Mouse (Mus musculus): Measurements from ENCODE around the gene Gm43302.
"Not testable (repeated sequence)": the region's sequence is repeated elsewhere in the genome, so short reads cannot be mapped to it uniquely, and the experiment has no call there.

The Gm43302 gene

DNA sequence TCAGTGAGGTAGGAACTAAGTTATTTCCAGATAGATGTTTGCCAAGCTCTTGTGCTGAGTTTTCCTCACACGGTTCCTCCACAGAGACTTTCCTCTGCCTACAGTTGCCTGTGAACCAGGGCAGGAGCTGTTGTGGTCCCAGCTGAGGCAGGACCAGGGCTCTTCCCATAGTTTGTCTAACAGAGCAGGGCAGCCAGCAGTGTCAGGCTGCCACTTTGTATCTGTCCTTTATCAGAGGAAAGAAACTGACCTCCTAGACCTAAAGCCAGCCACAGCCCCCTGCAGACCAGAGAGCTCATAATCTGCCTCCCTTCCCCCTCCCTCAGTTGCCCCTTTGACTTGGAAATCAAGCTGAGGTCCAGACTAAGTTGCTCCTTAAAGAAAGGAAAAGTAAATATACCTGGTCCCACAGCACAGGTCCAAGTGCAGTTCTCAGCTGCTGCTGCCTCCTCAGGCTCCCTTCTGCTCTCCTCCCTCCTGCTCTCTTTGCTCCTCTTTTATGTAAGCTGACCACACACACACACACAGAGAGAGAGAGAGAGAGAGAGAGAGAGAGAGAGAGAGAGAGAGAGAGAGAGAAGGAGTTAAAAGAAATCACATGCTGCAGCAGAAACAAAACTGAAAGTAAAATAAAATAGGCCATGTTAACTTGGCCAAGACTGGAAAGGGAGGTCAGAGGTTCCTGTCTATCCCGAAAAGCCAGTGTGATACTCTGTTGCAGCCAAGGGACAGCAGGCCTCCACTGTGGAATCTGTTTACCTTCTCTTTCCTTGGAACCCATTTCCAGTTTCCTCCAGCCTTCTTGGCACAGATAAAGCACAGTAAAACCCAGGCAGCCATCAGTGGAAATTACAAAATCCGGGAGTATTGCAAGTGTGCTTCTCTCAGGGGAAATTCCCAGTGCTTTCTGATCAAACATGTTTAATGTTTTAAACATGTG, at the start of gene Gm43302, which contains the start of gene Gbp6:
Gene Gm43302, minus strand, starts transcription at position 470 of the 940 bp plus-strand sequence.
Gene Gbp6, minus strand, starts transcription at position 473 of the 940 bp plus-strand sequence.
- DNase-seq (ENCODE audit: low read depth, low spot score): not testable (repeated sequence)

DNA sequence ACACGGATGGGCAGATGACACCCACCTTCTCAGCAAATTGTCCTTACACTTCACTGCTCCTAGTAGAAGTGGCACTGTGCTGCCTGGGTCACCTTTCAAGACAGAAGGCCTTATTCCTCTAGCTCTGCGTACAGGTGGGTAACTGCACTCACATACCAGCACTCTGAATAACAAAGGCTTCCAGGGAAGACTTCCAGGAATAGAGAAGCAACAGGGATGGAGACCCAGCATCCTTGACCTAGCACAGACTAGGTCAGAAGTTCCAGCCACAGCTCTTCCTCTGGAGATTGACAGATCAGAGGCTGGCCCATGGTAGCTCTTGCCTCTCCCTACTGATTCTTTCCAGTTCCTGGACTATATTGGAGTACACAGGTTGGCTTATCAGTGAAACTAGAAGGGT, 47.8 kb upstream of the Gm43302 start:
- DNase-seq (ENCODE audit: low read depth, low spot score): peak; percentile 65

DNA sequence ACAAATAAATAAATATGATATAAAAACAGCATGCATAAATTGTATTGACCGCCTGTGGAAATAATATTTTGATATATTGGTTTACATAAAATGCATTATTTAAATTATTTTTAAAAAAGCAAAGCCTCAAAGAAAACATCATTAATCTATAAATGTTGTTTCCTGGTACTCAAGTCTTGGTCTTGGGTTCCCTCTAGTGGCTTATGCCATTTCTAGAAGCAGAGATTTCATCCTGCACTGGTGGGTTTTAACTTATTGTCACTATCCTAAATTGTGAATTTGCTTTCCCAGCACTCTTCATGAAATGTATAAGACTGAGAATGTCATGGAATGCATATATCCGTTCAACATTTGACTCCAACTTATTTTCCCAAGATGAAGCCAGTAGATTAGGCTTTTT, 29.0 kb upstream of the Gm43302 start:
- no peak for DNase-seq (ENCODE audit: low read depth, low spot score)

DNA sequence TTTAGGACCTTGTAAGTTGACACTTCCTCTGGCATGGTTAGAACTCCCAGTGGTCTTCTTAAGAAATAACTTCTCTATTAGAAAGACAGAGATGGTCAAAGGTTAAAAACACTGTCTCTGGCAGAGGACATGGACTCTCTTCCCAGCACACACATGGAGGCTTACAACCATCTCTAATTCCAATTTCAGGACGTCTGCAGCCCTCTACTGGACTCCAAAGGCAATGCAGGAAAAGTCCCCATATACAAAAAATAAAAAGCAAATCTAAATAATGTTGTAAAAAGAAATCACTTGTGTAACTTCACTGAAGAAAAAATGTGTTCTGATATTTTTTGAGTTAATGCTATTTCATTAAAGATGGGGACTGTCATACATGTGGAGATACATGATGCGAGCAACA, 17.4 kb upstream of the Gm43302 start:
- peak; percentile 27 for DNase-seq (ENCODE audit: low read depth, low spot score)

DNA sequence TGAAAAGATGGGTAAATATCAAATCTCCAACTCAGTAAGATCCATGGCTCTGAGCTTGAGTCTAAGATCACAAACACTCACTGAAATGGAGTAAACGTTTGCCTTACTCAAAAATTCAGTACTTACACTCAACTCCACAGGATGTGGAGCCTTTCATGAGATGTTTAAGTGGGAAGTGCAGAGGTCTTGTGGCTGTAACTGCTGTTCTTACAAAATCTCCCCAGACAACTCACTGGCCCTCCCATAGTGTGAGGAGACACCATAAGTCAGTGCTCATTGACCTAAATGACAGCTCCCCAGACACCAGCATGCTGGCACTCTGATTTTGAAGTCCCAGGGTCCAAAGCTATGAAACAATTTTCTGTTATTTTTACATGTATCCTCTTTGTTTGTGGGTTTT, 15.7 kb upstream of the Gm43302 start:
- not testable (repeated sequence) for DNase-seq (ENCODE audit: low read depth, low spot score)

DNA sequence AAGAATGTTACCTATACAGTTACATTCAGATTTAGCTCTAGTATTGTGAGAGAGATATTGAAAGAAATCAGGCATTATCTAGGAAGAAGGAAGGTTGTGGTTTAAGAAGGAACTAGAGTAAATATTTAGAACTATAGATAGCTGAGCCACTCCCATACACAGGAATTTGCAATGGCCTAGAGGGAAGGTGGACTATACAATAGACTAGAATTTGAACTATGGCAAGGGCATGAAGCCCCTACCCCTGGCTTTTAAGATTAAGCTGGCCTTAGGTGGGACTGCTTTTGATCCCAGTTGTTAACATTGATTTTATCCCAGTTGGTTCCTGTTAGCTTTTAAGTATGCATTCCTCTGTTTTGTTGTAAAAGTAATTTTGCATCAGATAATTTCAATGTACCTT, 13.5 kb upstream of the Gm43302 start:
- peak; percentile 53 for DNase-seq (ENCODE audit: low read depth, low spot score)

DNA sequence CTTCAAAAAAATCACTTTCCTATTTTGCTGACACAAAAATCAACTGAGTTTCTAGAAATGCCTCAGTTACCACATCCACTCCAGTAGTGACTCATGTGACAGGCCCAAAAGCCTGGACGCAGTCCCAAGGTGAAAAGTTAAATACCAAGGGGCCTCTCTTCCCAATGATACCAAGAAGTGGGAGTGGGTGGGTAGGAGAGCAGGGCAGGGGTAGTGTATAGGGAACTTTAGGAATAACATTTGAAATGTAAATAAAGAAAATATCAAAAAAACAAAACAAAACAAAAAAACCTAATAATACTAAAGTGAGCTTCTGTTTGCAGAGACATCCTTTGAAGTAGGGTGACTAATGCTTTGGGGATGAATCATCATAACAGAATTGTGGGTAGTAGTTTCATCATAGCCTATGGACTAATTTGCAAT, 12.7 kb upstream of the Gm43302 start:
- no peak for DNase-seq (ENCODE audit: low read depth, low spot score)

DNA sequence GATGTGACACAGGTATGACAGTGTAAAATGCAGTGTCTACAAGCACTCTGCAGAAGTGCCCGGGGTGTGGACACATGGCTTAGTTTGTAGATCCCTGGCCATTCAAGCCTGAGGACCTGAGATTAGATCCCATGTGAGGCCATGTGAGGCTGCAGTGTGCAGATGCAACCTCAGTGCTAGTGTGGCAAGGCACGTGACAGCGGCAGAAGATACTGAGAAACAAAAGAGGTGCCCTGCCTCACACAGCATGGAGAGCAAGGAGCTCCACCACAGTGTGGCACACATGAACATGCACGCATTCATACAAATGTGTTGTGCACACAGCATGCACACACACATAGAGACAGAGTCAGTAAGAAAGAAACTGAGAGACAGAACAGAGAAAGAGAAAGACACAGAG, 12.2 kb upstream of the Gm43302 start:
- not testable (repeated sequence) for DNase-seq (ENCODE audit: low read depth, low spot score)

DNA sequence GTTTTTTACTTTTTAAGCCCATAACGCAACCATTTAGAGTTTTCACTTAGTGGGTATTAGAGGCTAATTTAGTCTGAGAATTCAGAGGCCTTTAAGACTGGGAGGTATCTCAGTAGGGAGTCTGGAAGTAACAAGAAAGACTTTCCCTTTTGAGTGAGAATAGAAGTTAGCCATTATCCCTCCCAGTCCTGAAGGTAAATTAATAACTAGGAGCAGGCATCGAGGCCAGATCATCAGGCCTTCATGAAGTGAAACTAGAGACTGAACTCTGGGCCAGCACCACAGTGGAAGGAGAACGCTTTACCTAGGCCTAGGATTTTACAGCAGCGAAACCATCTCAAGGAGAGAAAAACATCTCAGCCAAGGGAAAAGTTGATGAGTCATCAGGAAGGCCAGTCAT, 8.5 kb upstream of the Gm43302 start:
- no peak for DNase-seq (ENCODE audit: low read depth, low spot score)

DNA sequence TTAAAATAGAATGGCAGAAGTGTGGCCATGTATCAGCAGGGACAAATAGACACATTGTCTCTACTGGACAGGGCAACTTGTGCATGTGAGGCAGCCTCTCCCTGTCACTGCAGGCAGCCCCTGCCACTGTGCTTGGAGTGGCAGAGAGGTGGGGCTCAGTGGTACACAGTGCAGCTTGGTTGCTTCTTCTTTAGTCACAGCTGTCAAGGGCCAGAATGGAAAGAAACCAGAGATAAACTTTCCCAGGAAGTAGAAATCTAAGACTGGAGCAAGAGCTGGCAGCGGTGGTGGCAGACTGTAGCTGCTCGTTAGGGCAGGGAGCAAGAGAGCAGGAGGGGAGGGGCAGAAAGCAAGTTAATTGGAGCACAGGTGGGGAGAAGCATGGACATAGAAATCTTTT, 8.0 kb upstream of the Gm43302 start:
- no peak for DNase-seq (ENCODE audit: low read depth, low spot score)

DNA sequence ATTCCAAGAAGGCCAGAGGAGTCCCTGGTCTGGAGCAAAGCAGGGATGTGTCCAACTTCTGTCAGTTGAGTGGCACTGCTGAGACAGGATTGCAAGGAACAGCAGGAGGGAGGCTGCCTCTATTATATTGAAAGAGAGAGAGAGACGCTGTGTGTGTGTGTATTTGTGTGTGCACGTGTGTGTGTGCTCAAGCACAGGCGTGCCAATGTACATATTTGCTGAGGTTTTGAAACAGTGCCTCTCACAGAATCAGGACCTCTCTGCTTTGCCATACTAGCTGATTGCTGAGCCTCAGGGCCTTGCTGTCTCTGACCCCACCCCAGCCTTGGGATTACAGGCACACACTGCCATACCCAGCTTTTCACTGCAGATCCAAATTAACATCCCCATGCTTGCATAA, 2.3 kb upstream of the Gm43302 start:
- no peak for DNase-seq (ENCODE audit: low read depth, low spot score)

DNA sequence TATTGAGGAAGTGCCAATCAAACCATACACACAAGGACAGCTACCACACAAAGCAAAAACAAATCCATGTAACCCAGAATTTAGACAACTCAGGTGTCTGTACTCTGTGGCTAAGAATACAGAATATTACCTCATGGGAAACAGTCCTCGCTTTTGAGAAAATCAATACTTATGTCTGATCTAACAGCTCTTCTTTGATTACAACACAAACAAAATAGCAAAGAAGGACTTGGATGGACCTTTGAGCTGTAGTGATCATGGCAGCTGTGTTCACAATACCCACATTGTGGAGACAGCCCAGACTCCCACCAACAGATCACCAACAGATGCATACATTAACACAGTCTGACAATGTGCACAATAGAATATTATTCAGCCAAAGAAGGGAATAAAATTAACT, 1.0 kb downstream of the Gm43302 start:
- no peak for DNase-seq (ENCODE audit: low read depth, low spot score)

DNA sequence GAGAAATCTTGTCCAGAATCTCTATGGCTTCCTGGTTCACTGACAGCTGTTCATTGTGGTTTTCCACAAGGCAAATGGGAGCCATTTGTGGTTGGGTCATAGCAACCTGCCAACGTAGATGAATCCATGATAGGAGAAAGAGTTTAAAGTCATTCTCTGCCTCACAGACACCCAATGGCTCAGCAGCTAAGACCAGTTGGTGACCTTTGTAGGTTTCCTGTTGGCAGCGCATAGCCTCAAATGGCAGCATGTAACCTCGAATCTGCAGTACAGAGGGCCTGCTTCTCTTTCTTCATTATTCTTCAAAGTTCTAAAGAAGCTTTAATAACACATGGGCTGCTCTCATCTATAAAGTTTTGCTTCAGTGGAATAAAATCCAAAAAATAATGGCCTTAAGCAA, 2.6 kb downstream of the Gm43302 start:
- DNase-seq (ENCODE audit: low read depth, low spot score): not testable (repeated sequence)

DNA sequence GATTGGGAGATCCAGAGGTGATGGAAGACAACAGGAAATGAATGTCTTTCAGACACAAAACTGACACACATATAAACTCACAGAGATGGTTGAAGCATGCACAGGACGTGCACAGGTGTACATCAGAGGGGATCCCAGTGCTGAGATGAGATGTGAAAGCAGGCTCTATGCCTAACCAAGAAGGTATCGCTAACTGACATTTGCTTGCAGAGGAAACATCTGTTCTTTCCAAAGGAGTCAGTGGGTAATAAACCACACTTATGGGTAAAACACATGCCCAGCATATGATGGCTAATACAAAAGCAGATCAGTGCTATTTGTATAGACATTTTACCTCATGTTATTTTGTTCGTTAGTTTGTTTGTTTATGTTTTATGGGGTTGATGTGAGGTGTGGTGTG, 32.8 kb downstream of the Gm43302 start:
- not testable (repeated sequence) for DNase-seq (ENCODE audit: low read depth, low spot score)

DNA sequence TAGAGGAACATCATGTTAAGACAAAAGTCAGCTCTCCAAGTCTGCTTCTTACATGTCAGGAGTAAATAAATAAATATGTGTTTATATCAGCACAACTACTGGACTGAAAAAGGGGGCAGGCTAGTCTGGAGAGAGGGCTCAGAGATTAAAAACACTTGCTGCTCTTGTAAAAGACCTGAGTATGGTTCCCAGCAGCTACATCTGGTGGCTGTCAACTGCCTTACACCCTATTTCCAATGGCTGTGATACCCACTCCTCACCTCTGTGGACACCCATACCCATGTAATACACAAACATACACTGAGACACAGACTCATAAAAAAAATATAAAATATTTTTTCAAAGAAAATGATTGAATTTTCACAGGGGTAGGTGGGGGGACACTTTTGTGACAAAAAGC, 41.0 kb downstream of the Gm43302 start:
- no peak for DNase-seq (ENCODE audit: low read depth, low spot score)

DNA sequence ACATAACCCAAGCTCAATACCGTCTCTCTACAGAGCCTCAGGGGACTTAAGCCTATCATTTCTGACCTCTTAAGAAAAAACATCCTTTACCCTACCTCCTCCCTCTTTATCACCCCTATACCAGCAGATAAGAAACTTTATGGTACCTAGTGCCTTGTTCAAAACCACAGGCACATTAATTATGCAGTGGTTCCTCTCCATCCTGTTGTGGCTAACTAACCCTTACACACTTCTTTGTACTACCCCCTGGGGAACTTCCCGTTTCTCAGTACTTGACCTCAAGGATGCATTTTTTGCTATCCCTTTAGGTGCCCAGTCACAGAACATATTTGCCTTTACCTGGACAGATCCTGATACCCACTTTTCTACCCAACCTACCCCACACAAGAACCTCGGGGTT, 48.8 kb downstream of the Gm43302 start:
- DNase-seq (ENCODE audit: low read depth, low spot score): not testable (repeated sequence)

DNA sequence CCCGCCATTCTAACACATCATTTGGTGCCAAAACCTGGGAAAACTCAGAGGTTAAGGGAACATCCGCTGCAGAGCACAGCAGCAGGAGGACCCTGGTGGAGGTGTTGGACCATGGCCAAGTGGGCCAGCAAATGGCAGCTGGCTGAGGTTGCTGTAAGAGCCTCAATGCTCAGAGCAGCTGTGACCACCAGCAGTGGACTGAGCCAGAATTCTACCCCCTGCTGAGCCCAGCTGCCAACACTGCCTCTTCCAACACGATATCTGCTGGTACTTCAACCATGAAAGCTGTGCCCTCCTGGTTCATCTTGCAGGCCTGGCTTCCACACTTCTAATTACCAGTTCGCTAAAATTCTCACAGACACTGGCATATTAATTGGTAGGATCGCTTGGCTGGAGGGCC, 52.5 kb downstream of the Gm43302 start:
- not testable (repeated sequence) for DNase-seq (ENCODE audit: low read depth, low spot score)

DNA sequence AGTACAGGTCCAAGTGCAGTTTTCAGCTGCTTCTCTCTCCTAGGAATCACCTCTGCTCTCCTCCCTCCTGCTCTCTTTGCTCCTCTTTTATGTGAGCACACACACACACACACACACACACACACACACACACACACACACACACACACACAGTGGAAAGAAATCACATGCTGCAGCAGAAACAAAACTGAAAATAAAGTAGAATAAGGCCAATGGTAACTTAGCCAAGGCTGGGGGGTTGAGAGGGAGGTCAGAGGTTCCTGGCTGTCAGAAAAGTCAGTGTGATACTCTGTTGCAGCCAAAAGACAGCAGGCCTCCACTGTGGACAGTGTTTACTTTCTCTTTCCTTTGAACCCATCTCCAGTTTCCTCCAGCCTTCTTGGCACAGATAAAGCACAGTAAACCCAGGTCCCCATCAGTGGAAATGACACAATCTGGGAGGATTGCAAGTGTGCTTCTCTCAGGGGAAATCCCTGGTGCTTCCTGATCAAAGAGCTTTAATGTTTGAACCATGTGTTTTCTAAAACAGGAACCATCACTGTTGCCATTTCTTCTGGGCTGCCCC, 53.9 kb downstream of the Gm43302 start, which contains the start of gene Gbp10:
Gene Gbp10, minus strand, starts transcription at position 51 of the 565 bp plus-strand sequence.
- DNase-seq (ENCODE audit: low read depth, low spot score): not testable (repeated sequence)

DNA sequence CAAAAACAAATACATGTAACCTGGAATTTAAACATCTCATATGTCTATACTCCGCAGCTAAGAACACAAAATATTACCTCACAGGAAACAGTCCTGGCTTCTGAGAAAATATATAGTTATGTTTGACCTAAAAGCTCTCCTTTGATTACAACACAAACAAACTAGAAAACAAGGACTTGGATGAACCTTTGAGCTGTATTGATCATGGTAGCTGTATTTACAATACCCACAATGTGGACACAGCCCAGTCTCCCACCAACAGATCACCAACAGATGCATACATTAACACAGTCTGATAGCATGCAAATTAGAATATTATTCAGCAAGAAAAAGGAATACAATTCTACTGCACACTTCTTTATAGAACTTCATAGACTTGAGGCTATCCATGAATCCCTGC, 55.1 kb downstream of the Gm43302 start:
- DNase-seq (ENCODE audit: low read depth, low spot score): not testable (repeated sequence)

DNA sequence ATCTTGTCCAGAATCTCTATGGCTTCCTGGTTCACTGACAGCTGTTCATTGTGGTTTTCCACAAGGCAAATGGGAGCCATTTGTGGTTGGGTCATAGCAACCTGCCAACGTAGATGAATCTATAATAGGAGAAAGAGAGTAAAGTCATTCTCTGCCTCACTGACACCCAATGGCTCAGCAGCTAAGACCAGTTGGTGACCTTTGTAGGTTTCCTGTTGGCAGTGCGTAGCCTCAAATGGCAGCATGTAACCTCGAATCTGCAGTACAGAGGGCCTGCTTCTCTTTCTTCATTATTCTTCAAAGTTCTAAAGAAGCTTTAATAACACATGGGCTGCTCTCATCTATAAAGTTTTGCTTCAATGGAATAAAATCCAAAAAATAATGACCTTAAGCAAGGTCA, 57.5 kb downstream of the Gm43302 start:
- DNase-seq (ENCODE audit: low read depth, low spot score): not testable (repeated sequence)

DNA sequence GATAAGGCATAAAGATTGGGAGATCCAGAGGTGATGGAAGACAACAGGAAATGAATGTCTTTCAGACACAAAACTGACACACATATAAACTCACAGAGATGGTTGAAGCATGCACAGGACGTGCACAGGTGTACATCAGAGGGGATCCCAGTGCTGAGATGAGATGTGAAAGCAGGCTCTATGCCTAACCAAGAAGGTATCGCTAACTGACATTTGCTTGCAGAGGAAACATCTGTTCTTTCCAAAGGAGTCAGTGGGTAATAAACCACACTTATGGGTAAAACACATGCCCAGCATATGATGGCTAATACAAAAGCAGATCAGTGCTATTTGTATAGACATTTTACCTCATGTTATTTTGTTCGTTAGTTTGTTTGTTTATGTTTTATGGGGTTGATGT, 84.5 kb downstream of the Gm43302 start:
- not testable (repeated sequence) for DNase-seq (ENCODE audit: low read depth, low spot score)

DNA sequence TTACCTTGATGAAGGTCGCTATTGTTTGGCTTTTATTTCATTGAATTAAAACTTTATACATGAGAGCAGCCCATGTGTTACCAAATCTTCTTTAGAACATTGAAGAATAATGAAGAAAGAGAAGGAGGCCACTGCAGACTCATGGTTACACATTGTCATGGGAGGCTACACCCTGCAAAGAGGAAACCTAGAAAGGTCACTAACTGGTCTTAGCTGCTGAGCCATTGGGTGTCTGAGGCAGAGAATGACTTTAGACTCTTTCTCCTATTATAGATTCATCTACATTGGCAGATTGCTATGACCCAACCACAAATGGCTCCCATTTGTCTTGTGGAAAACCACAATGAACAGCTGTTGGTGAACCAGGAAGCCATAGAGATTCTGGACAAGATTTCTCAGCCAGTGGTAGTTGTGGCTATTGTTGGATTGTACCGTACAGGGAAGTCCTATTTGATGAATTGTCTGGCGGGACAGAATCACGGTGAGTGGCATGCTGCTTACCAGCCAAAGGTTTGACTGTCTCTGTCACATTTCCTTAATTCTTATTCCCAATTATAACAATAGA, 92.6 kb downstream of the Gm43302 start:
- DNase-seq (ENCODE audit: low read depth, low spot score): not testable (repeated sequence)
